Mouse (Mus musculus): ENCODE results near the gene Psapl1. TPM values are rescaled to one million over a fixed set of nuclear protein-coding genes. Genes with fewer than 3 reads are reported as not detected.
"Not testable (repeated sequence)": the region's sequence is repeated elsewhere in the genome, so short reads cannot be mapped to it uniquely, and the experiment has no call there.

Psapl1 gene
- total and polyA plus RNA-seq, 3 experiments = not detected

GRCm38 (mm10) chr5:36226296-36226695 is 22.5 kb downstream of the Psapl1 start:
- H3K4me3 ChIP-seq (replicated peaks in 1 of 3; ENCODE audit: low read depth in 2 of 3, low read length in 2 of 3, poor library complexity in 1 of 3) = no peak overlapping the region
- no peak overlapping the region for H3K27ac ChIP-seq (ENCODE audit: insufficient read depth, low read depth)
- in situ Hi-C loops (cut with MboI; ENCODE audit: low pct_ligation_motif_present, low pct_unique_long_range_greater_than_20kb, low sequenced_read_pairs) = loop anchor here (10.0 kb wide), 1 partner anchor 191 kb away; no protein-coding TSS in a partner anchor
- H3K9ac ChIP-seq (ENCODE audit: insufficient read depth, low read depth) = no peak overlapping the region
- H3K9me3 ChIP-seq (replicated peaks; ENCODE audit: low read length) = no peaks in the 10 kb centered on the region
- H3K36me3 ChIP-seq (replicated peaks in 1 of 2; ENCODE audit: control insufficient read depth in 1 of 2, insufficient read depth in 1 of 2, low read length in 1 of 2) = no peaks in the 10 kb centered on the region
- no peak for TF ChIP-seq PAX5 (IDR thresholded peaks at IDR 0.05; ENCODE audit: low read length)
- no peaks in the 10 kb centered on the region for H3K79me2 ChIP-seq (replicated peaks; ENCODE audit: control insufficient read depth, extremely low read depth, insufficient read depth, poor library complexity, severe bottlenecking)
- H3K4me1 ChIP-seq (ENCODE audit: control insufficient read depth in 1 of 2, insufficient read depth in 2 of 2) = peaks cover 2 to 5% of the 10 kb centered on the region in 2 experiments; a peak in 1 of 4 replicates
- dilution Hi-C loops (cut with MboI; ENCODE audit: extremely low pct_ligation_motif_present, extremely low pct_unique_long_range_greater_than_20kb, low sequenced_read_pairs) = no loop called here
- no peak for DNase-seq (ENCODE audit: extremely low read depth)
- no peak overlapping the region for H3K4me2 ChIP-seq (ENCODE audit: insufficient read depth, low read depth, poor library complexity, severe bottlenecking)
- peaks cover 79% of the 10 kb centered on the region for H3K27me3 ChIP-seq (replicated peaks)

DNA sequence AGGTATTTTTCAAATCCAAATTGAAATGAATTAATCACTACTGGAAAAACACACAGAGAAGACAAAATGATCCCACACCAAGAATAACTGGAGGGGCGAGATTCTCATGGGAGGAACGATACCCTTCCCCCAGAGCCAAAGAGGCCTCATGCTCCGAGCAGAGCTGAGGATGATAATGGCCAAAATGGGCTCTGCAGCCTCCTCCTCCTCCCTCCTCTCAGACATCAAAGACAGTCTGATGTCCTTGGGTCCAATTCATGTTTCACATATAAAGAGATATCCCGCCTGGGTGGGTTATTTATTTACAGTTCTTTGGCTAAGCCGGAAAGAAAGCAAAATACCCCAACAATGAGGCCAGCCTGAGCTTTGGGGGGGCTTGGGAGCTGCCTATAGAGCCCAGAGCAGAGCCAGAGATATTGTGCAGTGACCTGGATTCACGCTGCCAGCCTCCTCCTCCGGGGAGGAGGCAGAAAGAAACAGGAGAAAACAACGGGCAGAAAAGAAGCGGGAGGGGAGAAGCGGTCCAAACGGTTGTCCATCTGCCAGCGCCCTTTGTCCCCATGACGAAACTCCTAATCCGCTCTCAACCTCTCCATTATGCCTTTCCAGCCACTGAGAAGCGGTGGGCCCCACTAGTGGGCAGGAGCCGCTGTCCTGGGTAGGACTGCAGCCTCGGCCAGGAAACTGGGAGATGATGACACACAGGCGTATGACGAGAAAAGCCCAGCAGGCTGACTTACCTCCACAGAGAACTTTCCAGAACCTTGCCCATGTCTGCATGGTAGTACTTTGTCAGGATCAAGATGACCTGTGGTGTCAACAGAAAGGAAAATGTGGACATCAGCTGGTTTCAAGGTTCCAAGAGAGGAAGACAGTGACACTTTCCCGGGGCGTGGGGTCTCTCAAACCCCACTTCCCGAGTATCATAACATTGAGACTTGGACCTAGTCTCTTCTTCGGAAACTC is 24.9 kb downstream of the Psapl1 start:
- TF ChIP-seq CHD1 (IDR thresholded peaks at IDR 0.05; ENCODE audit: low read depth, low read length) (no peak), HCFC1 (IDR thresholded peaks at IDR 0.05; ENCODE audit: low read depth, low read length) (no peak), ZNF384 (IDR thresholded peaks at IDR 0.05; ENCODE audit: low read depth, low read length) (no peak), ELF1 (IDR thresholded peaks at IDR 0.05; ENCODE audit: low read depth, low read length) (no peak), E2F4 (IDR thresholded peaks at IDR 0.05; ENCODE audit: insufficient replicate concordance, low read depth, low read length) (no peak), USF1 (IDR thresholded peaks at IDR 0.05; ENCODE audit: low read depth, low read length) (no peak)
- H3K9me3 ChIP-seq (replicated peaks; ENCODE audit: low read length) = no peaks in the 10 kb centered on the region
- in situ Hi-C loops (cut with MboI; ENCODE audit: low pct_ligation_motif_present, low pct_unique_long_range_greater_than_20kb, low sequenced_read_pairs) (loop anchor here (10.0 kb wide), 1 partner anchor 194 kb away; no protein-coding TSS in a partner anchor), dilution Hi-C loops (cut with MboI; ENCODE audit: extremely low pct_ligation_motif_present, extremely low pct_unique_long_range_greater_than_20kb, low sequenced_read_pairs) (no loop called here)
- H3K4me3 ChIP-seq (replicated peaks in 1 of 3; ENCODE audit: low read depth in 2 of 3, low read length in 2 of 3, poor library complexity in 1 of 3) = no peak overlapping the region
- no peak for DNase-seq (ENCODE audit: extremely low read depth)
- no peak overlapping the region for H3K27ac ChIP-seq (ENCODE audit: insufficient read depth, low read depth)
- no peaks in the 10 kb centered on the region for H3K36me3 ChIP-seq (replicated peaks in 1 of 2; ENCODE audit: control insufficient read depth in 1 of 2, insufficient read depth in 1 of 2, low read length in 1 of 2)
- no peak overlapping the region for H3K9ac ChIP-seq (ENCODE audit: insufficient read depth, low read depth)
- H3K4me1 ChIP-seq (ENCODE audit: control insufficient read depth in 1 of 2, insufficient read depth in 2 of 2) = peaks cover 2 to 5% of the 10 kb centered on the region in 2 experiments; a peak in 1 of 4 replicates
- H3K79me2 ChIP-seq (replicated peaks; ENCODE audit: control insufficient read depth, extremely low read depth, insufficient read depth, poor library complexity, severe bottlenecking) = no peaks in the 10 kb centered on the region
- peaks cover 81% of the 10 kb centered on the region for H3K27me3 ChIP-seq (replicated peaks)
- H3K4me2 ChIP-seq (ENCODE audit: insufficient read depth, low read depth, poor library complexity, severe bottlenecking) = no peak overlapping the region

DNA sequence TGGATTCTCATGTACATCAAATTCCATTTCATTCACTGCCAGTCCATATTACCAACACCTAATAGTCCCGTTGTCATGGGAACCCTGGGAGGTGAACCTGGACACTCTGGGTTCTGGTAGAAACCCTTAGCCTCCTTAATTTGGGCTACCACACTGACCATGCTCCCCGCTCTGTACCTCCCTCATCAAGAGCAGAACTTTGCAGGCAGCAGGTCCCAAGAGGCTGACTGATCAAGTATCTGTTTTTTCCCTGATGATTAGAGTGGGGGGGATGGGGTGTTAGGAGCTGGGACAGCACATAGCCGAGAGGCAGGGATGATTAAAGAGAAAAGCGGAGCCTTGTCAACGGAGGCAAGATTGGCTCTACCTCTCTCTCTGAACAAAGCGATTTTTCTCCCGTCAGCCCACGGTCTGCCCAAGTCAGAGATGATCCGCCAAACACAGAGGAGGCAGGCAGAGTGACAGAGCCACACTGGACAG is 26.5 kb downstream of the Psapl1 start:
- in situ Hi-C loops (cut with MboI; ENCODE audit: low pct_ligation_motif_present, low pct_unique_long_range_greater_than_20kb, low sequenced_read_pairs) = no loop called here
- H3K9me3 ChIP-seq (replicated peaks; ENCODE audit: low read length) = no peaks in the 10 kb centered on the region
- H3K9ac ChIP-seq (ENCODE audit: insufficient read depth, low read depth) = no peak overlapping the region
- no peaks in the 10 kb centered on the region for H3K79me2 ChIP-seq (replicated peaks; ENCODE audit: control insufficient read depth, extremely low read depth, insufficient read depth, poor library complexity, severe bottlenecking)
- H3K27me3 ChIP-seq (replicated peaks) = peaks cover 83% of the 10 kb centered on the region
- no peak overlapping the region for H3K4me2 ChIP-seq (ENCODE audit: insufficient read depth, low read depth, poor library complexity, severe bottlenecking)
- H3K4me1 ChIP-seq (ENCODE audit: control insufficient read depth in 1 of 2, insufficient read depth in 2 of 2) = peaks cover 2 to 5% of the 10 kb centered on the region in 2 experiments; a peak in 1 of 4 replicates
- no peak for DNase-seq (ENCODE audit: extremely low read depth)
- TF ChIP-seq ZNF384 (IDR thresholded peaks at IDR 0.05; ENCODE audit: low read depth, low read length) (no peak), SMC3 (IDR thresholded peaks at IDR 0.05; ENCODE audit: low read depth, low read length) (no peak), JUN (IDR thresholded peaks at IDR 0.05; ENCODE audit: insufficient read depth, low read depth, low read length) (no peak), USF2 (conservative IDR thresholded peaks at IDR 0.05; ENCODE audit: low read depth, low read length) (no peak), CHD2 (IDR thresholded peaks at IDR 0.05; ENCODE audit: low read length) (no peak), MAFK (IDR thresholded peaks at IDR 0.05; ENCODE audit: insufficient replicate concordance, low read length) (no peak), KAT2A (IDR thresholded peaks at IDR 0.05; ENCODE audit: insufficient replicate concordance, low read length) (no peak), MAZ (IDR thresholded peaks at IDR 0.05; ENCODE audit: low read depth, low read length) (no peak), GABPA (IDR thresholded peaks at IDR 0.05; ENCODE audit: insufficient replicate concordance, low read depth, low read length) (no peak)
- H3K27ac ChIP-seq (ENCODE audit: insufficient read depth, low read depth) = no peak overlapping the region
- dilution Hi-C loops (cut with MboI; ENCODE audit: extremely low pct_ligation_motif_present, extremely low pct_unique_long_range_greater_than_20kb, low sequenced_read_pairs) = no loop called here
- no peaks in the 10 kb centered on the region for H3K36me3 ChIP-seq (replicated peaks in 1 of 2; ENCODE audit: control insufficient read depth in 1 of 2, insufficient read depth in 1 of 2, low read length in 1 of 2)
- no peak overlapping the region for H3K4me3 ChIP-seq (replicated peaks in 1 of 3; ENCODE audit: low read depth in 2 of 3, low read length in 2 of 3, poor library complexity in 1 of 3)

DNA sequence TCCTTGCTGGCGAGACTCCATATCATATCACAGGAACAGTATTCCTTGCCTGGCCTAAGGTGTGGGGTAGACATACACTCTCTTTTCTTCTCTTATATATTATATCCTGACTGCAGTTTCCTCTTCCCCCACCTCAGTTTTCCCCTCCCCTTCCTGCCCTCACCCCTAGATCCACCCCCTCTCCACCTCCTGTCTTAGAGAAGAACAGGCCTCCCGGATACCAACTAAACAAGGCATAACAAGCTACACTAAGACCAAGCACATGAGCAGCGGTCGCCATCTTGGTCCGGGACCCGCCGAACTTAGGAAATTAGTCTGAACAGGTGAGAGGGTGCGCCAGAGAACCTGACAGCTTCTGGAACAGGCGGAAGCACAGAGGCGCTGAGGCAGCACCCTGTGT is 33.7 kb downstream of the Psapl1 start:
- DNase-seq (ENCODE audit: extremely low read depth); H3K4me2 ChIP-seq (ENCODE audit: insufficient read depth, low read depth, poor library complexity, severe bottlenecking); H3K9ac ChIP-seq (ENCODE audit: insufficient read depth, low read depth); H3K9me3 ChIP-seq (replicated peaks; ENCODE audit: low read length); H3K4me3 ChIP-seq (replicated peaks in 1 of 3; ENCODE audit: low read depth in 2 of 3, low read length in 2 of 3, poor library complexity in 1 of 3); H3K36me3 ChIP-seq (replicated peaks in 1 of 2; ENCODE audit: control insufficient read depth in 1 of 2, insufficient read depth in 1 of 2, low read length in 1 of 2); H3K79me2 ChIP-seq (replicated peaks; ENCODE audit: control insufficient read depth, extremely low read depth, insufficient read depth, poor library complexity, severe bottlenecking); H3K4me1 ChIP-seq (ENCODE audit: control insufficient read depth in 1 of 2, insufficient read depth in 2 of 2); dilution Hi-C loops (cut with MboI; ENCODE audit: extremely low pct_ligation_motif_present, extremely low pct_unique_long_range_greater_than_20kb, low sequenced_read_pairs); in situ Hi-C loops (cut with MboI; ENCODE audit: low pct_ligation_motif_present, low pct_unique_long_range_greater_than_20kb, low sequenced_read_pairs); H3K27ac ChIP-seq (ENCODE audit: insufficient read depth, low read depth): not testable (repeated sequence)
- peaks cover 34% of the 10 kb centered on the region for H3K27me3 ChIP-seq (replicated peaks)
